Mouse (Mus musculus) bone marrow, adult 2 months (tissue): Measurements from ENCODE around the gene Cbll1. TPM values are rescaled to one million over a fixed set of nuclear protein-coding genes. Genes with fewer than 3 reads are reported as not detected.

ENCODE experiments used
- H3K27ac ChIP-seq: fragments of 200-500 bp; 2 replicates; pipeline ENCODE4 v1.5.1; 2012; ENCODE audit warnings: low read depth, mild to moderate bottlenecking, control low read depth, inconsistent platforms, low read length; ENCODE audit not compliant: control insufficient read depth, poor library complexity, insufficient read depth
- H3K4me1 ChIP-seq: fragments of 200-500 bp; 2 replicates; pipeline ENCODE4 v1.6.1; 2011; ENCODE audit warnings: low read length; ENCODE audit not compliant: control insufficient read depth, insufficient read depth
- H3K4me3 ChIP-seq: fragments of 200-500 bp; replicated peaks from 2 replicates; pipeline ENCODE3; 2011; ENCODE audit warnings: mild to moderate bottlenecking, low read depth, low read length, control low read depth; ENCODE audit not compliant: control insufficient read depth
- CTCF ChIP-seq: fragments of 200-500 bp; IDR thresholded peaks from 2 replicates; pipeline ENCODE4 v1.5.1; 2011; ENCODE audit warnings: low read length, control low read depth; ENCODE audit not compliant: control insufficient read depth, insufficient read depth
- POLR2A ChIP-seq: fragments of 200-500 bp; IDR thresholded peaks from 2 replicates; pipeline ENCODE4 v1.6.1; 2011; ENCODE audit warnings: low read depth, mild to moderate bottlenecking, control low read depth, low read length, borderline replicate concordance; ENCODE audit not compliant: control insufficient read depth
- WGBS: fragments of 180-500 bp; shearing (Covaris S2); methylation state at CpG from one replicate; pipeline ENCODE4 v1.1.7; 2018; 5-methylcytosine and 5-hydroxymethylcytosine counted together
- polyA plus RNA-seq: library from polyadenylated mRNA; stranded (reverse); fragments of >200 nt; gene quantifications from 2 replicates; pipeline ENCODE4 v1.2.4, GENCODE M21; 2011; ENCODE audit warnings: low replicate concordance; ENCODE audit not compliant: missing spikeins, insufficient read depth, insufficient read length

The Cbll1 gene
- polyA plus RNA-seq, 1 experiment: 6.1 TPM

DNA sequence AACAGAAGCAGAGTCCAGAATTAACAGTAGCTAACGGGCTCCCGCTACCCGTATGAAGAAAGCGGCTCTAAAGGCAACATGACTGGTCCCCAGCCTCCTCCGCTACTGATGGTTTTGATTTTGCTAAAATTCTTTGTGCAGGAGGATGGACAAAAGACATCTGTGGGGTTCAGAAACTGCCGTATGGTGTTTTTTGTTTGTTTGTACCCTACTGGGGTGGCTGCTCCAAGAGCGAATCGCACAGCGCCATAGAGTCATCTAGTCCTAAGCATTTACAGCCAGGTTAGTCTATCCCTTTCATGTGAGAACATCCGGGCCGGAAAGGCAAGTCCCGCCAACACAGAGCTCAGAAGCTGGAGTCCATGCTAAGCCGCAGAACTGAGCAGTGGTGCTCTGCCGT, 32.6 kb upstream of the Cbll1 start:
- TF ChIP-seq CTCF: no peak
- no peak for TF ChIP-seq POLR2A
- Histone ChIP-seq H3K4me1 (no peaks in the 10 kb centered on the region), H3K4me3 (no peak overlapping the region), H3K27ac (no peak overlapping the region)
- WGBS: 68% methylated on average over 14 of the region's 14 CpGs

DNA sequence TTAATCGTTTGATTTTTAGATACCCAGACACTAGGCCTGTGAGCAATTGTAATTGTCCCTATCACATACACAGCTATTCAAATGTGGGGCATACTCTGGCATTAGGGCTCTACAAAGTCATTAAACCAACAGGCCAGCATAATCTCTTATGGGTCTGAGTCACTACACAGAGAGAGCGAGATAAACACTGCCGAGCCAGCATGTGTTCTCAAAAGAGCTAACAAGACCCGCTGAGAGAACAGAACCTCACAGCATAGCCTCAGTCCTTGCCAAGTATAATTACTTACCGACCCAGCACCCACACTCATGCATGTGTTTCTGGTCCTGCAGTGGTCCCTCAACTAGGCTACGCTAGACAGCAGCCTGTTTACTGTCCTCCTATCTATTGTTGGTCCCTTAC, 28.0 kb upstream of the Cbll1 start:
- H3K4me3 ChIP-seq: no peak overlapping the region

DNA sequence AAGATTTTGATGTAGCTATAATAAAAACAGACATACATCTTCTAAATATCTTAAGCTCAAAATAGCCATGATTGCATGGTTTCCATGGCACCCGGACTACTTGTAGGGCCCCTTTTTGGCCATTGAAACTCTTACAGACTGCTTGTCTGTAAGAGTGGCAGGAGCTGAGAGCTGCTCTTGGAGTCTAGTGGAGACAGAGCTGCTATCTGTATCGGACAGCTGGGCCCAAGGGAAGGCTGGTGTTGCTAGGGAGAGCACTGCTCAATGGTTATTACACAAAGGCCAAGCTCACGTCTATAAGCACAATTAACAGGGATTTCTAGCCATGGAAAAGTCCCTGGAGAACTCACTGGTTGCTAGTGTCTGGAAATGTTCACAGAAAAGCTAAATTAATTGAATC, 22.0 kb upstream of the Cbll1 start:
- Histone ChIP-seq H3K4me1 (no peaks in the 10 kb centered on the region; the same call in 1 of the 2 replicates), H3K27ac (no peak overlapping the region), H3K4me3 (no peak overlapping the region)
- TF ChIP-seq POLR2A (no peak), CTCF (no peak)
- WGBS: 83% methylated on average over 3 of the region's 3 CpGs

More for the DNA sequence above, 28.0 kb upstream of the Cbll1 start:
- TF ChIP-seq POLR2A (no peak), CTCF (no peak)
- Histone ChIP-seq H3K4me1 (no peaks in the 10 kb centered on the region), H3K27ac (no peak overlapping the region)
- WGBS: 74% methylated on average over 6 of the region's 6 CpGs

DNA sequence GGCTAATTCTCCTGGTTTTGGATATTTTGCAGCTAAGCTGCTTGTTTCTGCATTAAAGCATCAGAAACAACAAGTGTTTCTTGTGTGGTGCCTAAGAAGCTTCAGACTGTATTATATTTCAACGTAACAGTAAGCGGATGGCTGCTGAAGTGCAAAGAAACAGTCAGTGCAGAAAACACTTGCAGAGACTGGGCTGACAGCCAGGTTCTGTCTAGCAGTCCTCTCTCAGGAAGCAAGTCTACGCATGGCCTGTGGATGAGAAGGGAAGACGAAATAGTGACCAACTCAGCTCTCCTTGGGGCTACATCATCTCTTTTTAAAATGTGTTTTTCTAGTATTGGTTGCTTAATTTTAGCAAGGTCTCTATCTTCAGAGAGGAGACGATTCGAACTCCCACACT, 20.7 kb upstream of the Cbll1 start:
- 59% methylated on average over 6 of the region's 6 CpGs for WGBS
- TF ChIP-seq CTCF (no peak), POLR2A (no peak)
- Histone ChIP-seq H3K4me3 (no peak overlapping the region), H3K4me1 (no peaks in the 10 kb centered on the region; the same call in 1 of the 2 replicates), H3K27ac (no peak overlapping the region)

DNA sequence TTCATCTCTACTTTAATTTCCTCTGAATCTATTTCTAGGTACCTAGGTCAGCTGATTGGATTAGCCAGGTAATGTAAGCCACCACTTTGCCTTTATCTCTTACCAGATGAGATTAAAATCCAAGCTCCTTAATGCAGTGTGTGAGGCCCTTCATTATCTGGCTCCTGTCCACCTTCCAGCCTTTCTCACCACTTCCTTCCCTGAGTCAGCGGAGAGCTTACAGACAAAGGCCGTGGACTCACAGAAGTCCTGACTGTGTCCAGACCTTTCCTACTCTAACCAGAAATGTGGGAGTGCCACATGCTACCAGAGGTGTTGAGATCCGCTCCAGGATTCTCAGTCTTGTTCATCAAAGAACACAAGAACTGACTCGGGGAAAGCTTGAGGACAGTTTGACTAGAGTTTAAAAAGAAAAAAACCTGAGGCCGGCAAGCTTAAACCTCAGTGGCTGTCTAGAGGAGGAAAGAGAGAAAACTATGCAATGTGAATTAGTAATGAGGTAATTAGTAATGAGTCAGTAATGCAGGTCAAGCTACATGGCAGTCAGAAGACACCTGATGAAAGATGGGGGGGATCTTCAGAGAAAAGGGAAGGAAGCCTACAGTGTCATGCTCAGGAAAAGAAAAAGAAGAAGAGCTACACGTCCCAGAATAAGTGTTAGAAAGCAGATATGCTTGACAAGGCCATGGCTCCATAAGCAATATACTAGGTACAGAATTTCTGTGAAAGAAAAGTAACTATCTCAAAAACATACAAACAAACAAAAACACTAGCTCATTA, 14.5 kb upstream of the Cbll1 start:
- no peak overlapping the region for H3K27ac ChIP-seq
- H3K4me1 ChIP-seq: no peaks in the 10 kb centered on the region; the same call in 1 of the 2 replicates
- H3K4me3 ChIP-seq: no peak overlapping the region
- no peak for TF ChIP-seq POLR2A
- no peak for TF ChIP-seq CTCF
- 24% methylated on average over 6 of the region's 6 CpGs for WGBS

DNA sequence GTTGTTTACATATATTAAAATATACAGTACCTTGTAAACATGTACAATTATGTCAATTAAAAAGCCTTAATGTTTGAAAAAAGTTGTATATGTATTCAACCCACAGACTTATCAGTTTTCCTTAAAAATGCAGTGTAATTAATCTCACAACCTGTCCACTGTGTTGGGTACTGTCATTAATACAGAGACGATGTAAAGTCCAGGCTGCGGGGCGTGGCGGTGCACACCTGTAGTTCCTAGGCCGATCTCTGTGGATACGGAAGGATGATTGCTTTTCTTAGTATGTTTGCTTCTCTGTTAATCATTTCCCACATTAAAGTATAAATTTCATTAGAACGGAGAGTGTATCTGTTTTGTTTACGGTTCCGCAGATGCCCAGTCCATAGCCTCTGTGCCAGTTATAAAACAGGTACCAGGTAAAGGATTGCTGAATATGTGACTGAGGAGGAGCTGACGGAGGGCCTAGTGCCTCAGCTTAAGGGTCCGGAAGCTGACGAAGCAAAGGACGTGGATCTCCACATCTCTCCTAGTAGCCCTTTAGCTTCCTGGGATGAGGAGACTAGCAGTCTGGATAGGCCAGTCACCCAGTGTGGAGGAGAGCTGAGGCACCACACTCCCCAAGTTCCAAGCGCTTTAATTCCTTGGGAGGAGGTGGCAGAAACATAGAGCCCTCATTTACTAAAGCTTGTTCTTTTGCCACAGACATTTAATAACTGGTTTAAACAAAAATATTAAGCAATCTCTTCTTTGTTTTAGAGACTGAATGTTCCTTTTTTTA, 13.4 kb upstream of the Cbll1 start:
- Histone ChIP-seq H3K27ac (no peak overlapping the region), H3K4me1 (no peaks in the 10 kb centered on the region; the same call in 1 of the 2 replicates), H3K4me3 (no peak overlapping the region)
- TF ChIP-seq CTCF: no peak
- TF ChIP-seq POLR2A: no peak
- 88% methylated on average over 14 of the region's 14 CpGs for WGBS

DNA sequence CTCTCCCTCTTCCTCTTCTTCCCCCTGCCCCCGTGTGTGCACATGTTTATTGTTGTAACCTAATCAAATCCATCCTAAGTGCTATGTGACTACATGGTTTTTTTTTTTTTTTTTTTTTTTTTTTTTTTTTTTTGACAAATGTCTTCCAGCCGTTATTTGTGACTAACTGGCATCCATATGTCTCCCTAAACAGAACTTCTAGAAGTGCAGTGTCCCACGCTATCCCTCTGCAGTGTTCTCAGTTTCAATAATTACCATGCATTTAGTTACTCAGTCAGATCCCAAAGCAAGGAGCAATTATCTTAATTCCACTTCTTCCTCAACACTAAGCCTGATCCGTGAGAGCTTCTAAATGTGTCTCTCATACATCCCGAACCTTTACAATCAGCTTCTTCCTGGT, 11.8 kb upstream of the Cbll1 start:
- Histone ChIP-seq H3K4me3 (no peak overlapping the region), H3K27ac (no peak overlapping the region), H3K4me1 (no peaks in the 10 kb centered on the region)
- TF ChIP-seq POLR2A (no peak), CTCF (no peak)
- 64% methylated on average over 5 of the region's 5 CpGs for WGBS

DNA sequence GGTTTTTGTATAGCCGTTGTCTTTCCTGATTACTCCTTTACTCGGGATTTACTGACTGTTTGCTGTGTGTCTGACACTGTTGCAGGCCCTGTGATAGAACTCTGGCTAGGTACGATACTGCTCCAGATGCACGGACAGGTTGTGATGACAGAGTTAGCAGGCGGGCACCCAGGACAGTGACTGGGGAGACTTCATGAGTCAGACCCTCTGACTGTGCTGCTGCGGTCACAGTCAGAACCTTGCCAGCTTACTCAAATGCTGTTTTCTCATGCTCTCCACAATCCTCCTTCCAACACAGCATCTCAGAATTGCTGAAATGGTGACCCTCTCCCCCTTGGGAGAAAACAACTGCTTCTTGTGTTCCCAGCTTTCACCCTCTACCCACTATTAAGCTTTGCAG, 9.1 kb upstream of the Cbll1 start:
- H3K4me3 ChIP-seq: no peak overlapping the region
- TF ChIP-seq CTCF (no peak), POLR2A (no peak)
- H3K27ac ChIP-seq: no peak overlapping the region
- 79% methylated on average over 6 of the region's 6 CpGs for WGBS
- no peaks in the 10 kb centered on the region for H3K4me1 ChIP-seq
